Mouse (Mus musculus): ENCODE data around the gene Kmt2e. TPM values are rescaled to one million over a fixed set of nuclear protein-coding genes. Genes with fewer than 3 reads are reported as not detected.
A peak's percentile ranks its signal among the peaks of the same experiment; 100 is the strongest.

Kmt2e gene
- polyA plus RNA-seq, 2 experiments = 37.3 to 87.2 TPM

DNA sequence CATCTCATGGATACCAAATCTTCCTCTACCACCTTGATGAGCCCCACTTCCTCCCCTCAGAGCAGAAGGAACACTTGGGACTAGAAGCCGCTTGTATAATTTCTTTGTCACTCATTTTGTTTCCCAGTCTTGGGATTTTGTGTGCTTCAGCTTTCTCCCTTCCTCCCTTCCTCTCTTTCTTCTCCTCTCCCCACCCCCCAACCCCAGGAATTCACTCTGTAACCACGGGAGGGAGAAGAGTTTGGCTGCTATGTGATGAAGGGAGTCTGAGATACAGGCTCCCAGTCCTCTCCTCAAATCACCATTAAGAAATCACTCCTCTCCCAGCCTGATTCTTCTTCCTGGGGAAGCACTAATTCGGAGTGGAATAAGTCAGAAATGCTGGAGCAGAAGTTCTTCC lies 46.1 kb upstream of the Kmt2e start:
- ATAC-seq (ENCODE audit: low FRiP score, low read depth) = no peak
- WGBS = 38% methylated on average over 3 of the region's 3 CpGs

DNA sequence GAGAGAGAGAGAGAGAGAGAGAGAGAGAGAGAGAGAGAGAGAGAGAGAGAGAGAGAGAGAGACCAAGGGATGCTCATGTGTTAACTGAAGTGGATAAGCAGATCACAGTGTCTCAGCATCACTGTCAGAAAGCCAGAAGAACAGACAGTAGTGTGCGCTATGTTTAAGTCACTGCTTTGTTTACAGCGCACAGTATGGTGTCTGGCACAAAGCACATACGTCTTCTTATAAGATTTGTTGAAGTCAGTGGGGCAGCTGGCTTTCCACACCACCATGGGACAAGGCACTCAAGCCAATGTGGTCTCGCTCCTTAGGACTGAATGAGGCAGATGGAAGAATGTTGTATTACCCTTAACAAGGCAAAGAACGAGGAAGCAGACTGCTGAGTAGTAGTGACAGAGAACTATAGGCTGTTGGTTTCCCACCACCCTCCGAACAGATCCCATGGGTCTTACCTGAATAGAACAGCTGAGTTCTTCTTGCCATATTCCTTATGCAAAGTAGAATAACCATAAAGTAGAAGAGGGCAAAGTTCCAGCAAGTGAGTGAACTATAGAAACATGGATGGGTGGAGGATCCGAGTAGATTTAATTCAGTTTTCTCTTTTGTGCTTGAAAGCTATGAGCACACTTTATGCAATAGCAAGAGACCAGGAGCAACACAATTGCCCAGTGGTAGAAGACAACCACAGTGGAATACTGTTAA lies 44.5 kb upstream of the Kmt2e start:
- Histone ChIP-seq H3K4me2 (replicated peaks; ENCODE audit: low read depth, low read length, severe bottlenecking) (no peak overlapping the region), H3K4me1 (ENCODE audit: control insufficient read depth, insufficient read depth, low read length) (peaks cover 14% of the 10 kb centered on the region), H3K27me3 (ENCODE audit: control insufficient read depth, insufficient read depth, low read length) (no peaks in the 10 kb centered on the region), H3K4me3 (replicated peaks; ENCODE audit: low read length) (no peak overlapping the region), H3K9me3 (ENCODE audit: control insufficient read depth, low read length) (no peaks in the 10 kb centered on the region), H3K27ac (replicated peaks; ENCODE audit: low read depth, low read length) (no peak overlapping the region), H3K9ac (ENCODE audit: low read depth, low read length, severe bottlenecking) (no peak overlapping the region), H3K36me3 (ENCODE audit: control insufficient read depth, insufficient read depth, low read length) (no peaks in the 10 kb centered on the region)
- 88% methylated on average over 7 of the region's 7 CpGs for WGBS
- no peak for ATAC-seq (ENCODE audit: low FRiP score, low read depth)
- peak; percentile 2 for DNase-seq (ENCODE audit: low spot score)
- TF ChIP-seq POLR2A (IDR thresholded peaks at IDR 0.05; ENCODE audit: borderline replicate concordance, extremely low read depth, insufficient read depth, insufficient read length) = no peak

More for the DNA sequence above, 46.1 kb upstream of the Kmt2e start:
- Histone ChIP-seq H3K27me3 (ENCODE audit: control insufficient read depth, insufficient read depth, low read length) (no peaks in the 10 kb centered on the region), H3K9ac (ENCODE audit: low read depth, low read length, severe bottlenecking) (no peak overlapping the region), H3K4me3 (replicated peaks; ENCODE audit: low read length) (no peak overlapping the region), H3K36me3 (ENCODE audit: control insufficient read depth, insufficient read depth, low read length) (no peaks in the 10 kb centered on the region), H3K9me3 (ENCODE audit: control insufficient read depth, low read length) (no peaks in the 10 kb centered on the region), H3K27ac (replicated peaks; ENCODE audit: low read depth, low read length) (no peak overlapping the region), H3K4me2 (replicated peaks; ENCODE audit: low read depth, low read length, severe bottlenecking) (no peak overlapping the region), H3K4me1 (ENCODE audit: control insufficient read depth, insufficient read depth, low read length) (peaks cover 14% of the 10 kb centered on the region)
- DNase-seq (ENCODE audit: low spot score) = peak; percentile 2
- TF ChIP-seq POLR2A (IDR thresholded peaks at IDR 0.05; ENCODE audit: borderline replicate concordance, extremely low read depth, insufficient read depth, insufficient read length) = no peak

DNA sequence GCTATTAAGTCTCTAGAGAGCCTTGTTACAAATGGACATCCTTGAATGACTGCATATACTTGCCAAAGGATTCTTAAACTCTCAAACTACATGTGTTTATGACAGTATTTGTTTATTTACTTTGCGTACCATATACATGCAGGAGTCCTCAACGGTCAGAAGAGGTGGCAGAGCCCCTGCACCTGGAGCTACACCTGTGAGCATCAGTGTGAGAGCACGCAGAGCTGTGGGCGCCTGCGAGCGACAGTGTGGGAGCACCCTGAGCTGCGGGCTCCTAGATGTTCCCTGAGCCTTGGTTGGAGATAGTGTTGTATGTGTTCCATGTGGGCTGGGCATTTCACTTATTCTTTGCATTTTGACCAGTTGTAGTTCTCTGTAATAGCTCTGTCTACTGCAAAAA lies 42.5 kb upstream of the Kmt2e start:
- Histone ChIP-seq H3K27ac (replicated peaks; ENCODE audit: low read depth, low read length) (no peak overlapping the region), H3K36me3 (ENCODE audit: control insufficient read depth, insufficient read depth, low read length) (no peaks in the 10 kb centered on the region), H3K9me3 (ENCODE audit: control insufficient read depth, low read length) (no peaks in the 10 kb centered on the region), H3K4me2 (replicated peaks; ENCODE audit: low read depth, low read length, severe bottlenecking) (no peak overlapping the region), H3K4me1 (ENCODE audit: control insufficient read depth, insufficient read depth, low read length) (0 out of 2 replicates have a peak, but pooled peaks cover 4% of the 10 kb centered on the region), H3K9ac (ENCODE audit: low read depth, low read length, severe bottlenecking) (no peak overlapping the region), H3K27me3 (ENCODE audit: control insufficient read depth, insufficient read depth, low read length) (no peaks in the 10 kb centered on the region), H3K4me3 (replicated peaks; ENCODE audit: low read length) (no peak overlapping the region)
- WGBS = 90% methylated on average over 7 of the region's 7 CpGs
- no peak for DNase-seq (ENCODE audit: low spot score)
- TF ChIP-seq POLR2A (IDR thresholded peaks at IDR 0.05; ENCODE audit: borderline replicate concordance, extremely low read depth, insufficient read depth, insufficient read length) = no peak
- no peak for ATAC-seq (ENCODE audit: low FRiP score, low read depth)

DNA sequence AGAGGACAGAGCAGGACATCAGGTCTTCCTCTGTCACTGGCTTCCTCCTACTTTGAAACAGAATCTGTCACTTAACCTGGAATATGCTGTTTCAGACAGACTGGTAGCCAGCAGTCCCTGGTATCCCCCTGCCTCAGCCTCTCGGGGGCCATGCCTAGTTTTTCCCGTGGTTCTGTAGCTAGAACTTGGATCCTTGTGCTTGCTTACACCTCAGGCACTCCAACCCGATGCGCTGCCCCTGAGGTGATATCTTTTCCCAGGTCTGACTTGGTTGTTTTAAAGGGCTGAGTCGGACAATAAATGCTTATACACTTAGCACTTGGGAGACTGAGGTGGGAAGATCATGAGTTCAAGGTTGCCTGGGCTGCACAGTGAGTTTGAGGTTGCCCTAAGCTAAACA lies 40.4 kb upstream of the Kmt2e start:
- Histone ChIP-seq H3K27me3 (ENCODE audit: control insufficient read depth, insufficient read depth, low read length) (no peaks in the 10 kb centered on the region), H3K4me2 (replicated peaks; ENCODE audit: low read depth, low read length, severe bottlenecking) (no peak overlapping the region), H3K9ac (ENCODE audit: low read depth, low read length, severe bottlenecking) (no peak overlapping the region), H3K4me3 (replicated peaks; ENCODE audit: low read length) (no peak overlapping the region), H3K4me1 (ENCODE audit: control insufficient read depth, insufficient read depth, low read length) (no peaks in the 10 kb centered on the region), H3K36me3 (ENCODE audit: control insufficient read depth, insufficient read depth, low read length) (no peaks in the 10 kb centered on the region), H3K9me3 (ENCODE audit: control insufficient read depth, low read length) (no peaks in the 10 kb centered on the region), H3K27ac (replicated peaks; ENCODE audit: low read depth, low read length) (no peak overlapping the region)
- ATAC-seq (ENCODE audit: low FRiP score, low read depth) (no peak), DNase-seq (ENCODE audit: low spot score) (no peak)
- no peak for TF ChIP-seq POLR2A (IDR thresholded peaks at IDR 0.05; ENCODE audit: borderline replicate concordance, extremely low read depth, insufficient read depth, insufficient read length)
- 85% methylated on average over 5 of the region's 5 CpGs for WGBS

DNA sequence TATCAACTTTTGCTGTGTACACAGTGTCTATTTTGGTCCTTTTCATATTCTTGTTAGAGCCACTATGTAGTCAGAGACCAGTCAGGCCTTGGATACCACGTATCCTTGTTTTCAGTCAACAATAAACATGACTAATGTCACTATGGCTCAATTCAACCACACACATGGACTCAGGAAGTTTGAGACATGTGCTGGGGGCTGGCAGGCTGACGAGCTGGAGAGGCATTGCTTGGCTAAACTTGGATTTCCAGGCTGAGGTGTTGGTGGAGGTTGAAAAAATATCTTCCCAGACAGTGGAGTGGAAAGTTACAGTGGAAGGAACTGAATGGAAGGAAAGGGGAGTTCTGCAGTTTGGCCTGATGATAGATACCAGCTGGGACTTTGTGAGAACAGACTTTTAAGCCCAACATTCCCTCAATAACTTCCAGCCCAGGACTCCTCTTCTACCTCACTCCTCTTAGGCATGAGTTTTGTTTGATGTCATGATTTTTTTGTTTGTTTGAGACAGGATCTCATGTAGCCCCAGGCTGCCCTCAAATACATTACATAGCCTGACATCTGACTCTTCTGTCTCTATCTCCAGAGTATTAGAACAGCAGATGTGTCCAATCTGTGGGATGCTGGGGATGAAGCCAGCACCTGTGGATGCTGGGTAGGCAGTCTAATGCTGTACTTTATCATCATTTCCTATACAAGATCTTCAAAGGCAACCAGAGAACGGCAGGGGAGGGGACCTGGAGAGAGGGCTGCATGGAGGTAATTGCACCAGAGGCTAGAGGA lies 39.7 kb upstream of the Kmt2e start:
- DNase-seq (ENCODE audit: low spot score) (no peak), ATAC-seq (ENCODE audit: low FRiP score, low read depth) (no peak)
- no peak overlapping the region for H3K9ac ChIP-seq (ENCODE audit: low read depth, low read length, severe bottlenecking)
- no peaks in the 10 kb centered on the region for H3K4me1 ChIP-seq (ENCODE audit: control insufficient read depth, insufficient read depth, low read length)
- H3K27me3 ChIP-seq (ENCODE audit: control insufficient read depth, insufficient read depth, low read length) = no peaks in the 10 kb centered on the region
- no peak for TF ChIP-seq POLR2A (IDR thresholded peaks at IDR 0.05; ENCODE audit: borderline replicate concordance, extremely low read depth, insufficient read depth, insufficient read length)
- H3K4me3 ChIP-seq (replicated peaks; ENCODE audit: low read length) = no peak overlapping the region
- WGBS = 52% methylated on average over 3 of the region's 3 CpGs
- H3K36me3 ChIP-seq (ENCODE audit: control insufficient read depth, insufficient read depth, low read length) = no peaks in the 10 kb centered on the region
- H3K27ac ChIP-seq (replicated peaks; ENCODE audit: low read depth, low read length) = no peak overlapping the region
- H3K4me2 ChIP-seq (replicated peaks; ENCODE audit: low read depth, low read length, severe bottlenecking) = no peak overlapping the region
- no peaks in the 10 kb centered on the region for H3K9me3 ChIP-seq (ENCODE audit: control insufficient read depth, low read length)

Measured in limb, embryonic 14.5 days (tissue).